Mouse (Mus musculus) kidney, adult 2 months (tissue): ENCODE results near the gene Chid1.

ENCODE experiments used
- CTCF ChIP-seq: fragments of 200-500 bp; conservative IDR thresholded peaks from 2 replicates; pipeline ENCODE4 v1.5.1; 2011; ENCODE audit warnings: low read depth, mild to moderate bottlenecking, control low read depth, low read length, moderate library complexity, mixed read lengths; ENCODE audit not compliant: insufficient read depth, insufficient read length
- POLR2A ChIP-seq: fragments of 200-500 bp; IDR thresholded peaks from one replicate; pipeline ENCODE4 v1.6.1; 2011; ENCODE audit warnings: low read depth, low read length, control low read depth

DNA sequence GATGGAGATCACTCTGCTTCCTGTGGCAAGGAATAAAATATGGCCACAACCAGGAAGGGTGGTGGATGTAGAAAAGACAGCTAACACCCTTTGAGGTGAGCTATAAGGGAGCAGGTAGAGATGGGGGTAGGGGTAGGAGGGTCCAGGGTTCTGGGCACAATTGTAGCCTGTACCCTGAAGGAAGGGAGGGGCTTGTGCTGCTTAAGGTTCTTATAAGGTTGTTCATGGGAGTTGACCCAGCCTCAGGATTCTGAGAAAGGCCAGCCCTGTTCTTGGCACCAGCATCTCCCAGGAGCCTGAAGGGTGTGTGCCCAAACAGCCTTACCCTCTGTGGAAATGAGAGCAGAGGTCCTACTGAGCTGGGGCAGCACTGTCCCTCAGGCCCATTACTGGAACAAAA is 87.7 kb downstream of the Chid1 start:
- no peak for TF ChIP-seq CTCF
- no peak for TF ChIP-seq POLR2A
